Mouse (Mus musculus) right cerebral cortex, adult 18-20 months (tissue): ENCODE measurements around the gene Olfr520.
A peak's percentile ranks its signal among the peaks of the same experiment; 100 is the strongest.
"Not testable (repeated sequence)": the region's sequence is repeated elsewhere in the genome, so short reads cannot be mapped to it uniquely, and the experiment has no call there.

ENCODE experiments used
- DNase-seq: peaks from one replicate; pipeline ENCODE4 v3.0.0; 2022; ENCODE audit warnings: mixed read lengths

Gene Olfr520

GRCm38 (mm10) chr7:99716536-99716935 lies 13.5 kb upstream of the Olfr520 start:
- DNase-seq, result no peak

GRCm38 (mm10) chr7:99734612-99735011 lies 4.5 kb downstream of the Olfr520 start:
- no peak for DNase-seq

GRCm38 (mm10) chr7:99735491-99735890 lies 5.4 kb downstream of the Olfr520 start:
- DNase-seq, result not testable (repeated sequence)

- DNase-seq, result peak; percentile 39
Observed at GRCm38 (mm10) chr7:99739276-99739675, 9.2 kb downstream of the Olfr520 start.

- DNase-seq, result no peak
Observed at GRCm38 (mm10) chr7:99763207-99763606, 33.1 kb downstream of the Olfr520 start, which contains the start of gene Olfr521. Olfr521 (plus strand) TSS chr7:99763507.

- DNase-seq, result no peak
Observed at GRCm38 (mm10) chr7:99781385-99781784, 51.3 kb downstream of the Olfr520 start.

- DNase-seq, result no peak
Observed at GRCm38 (mm10) chr7:99781916-99782315, 51.8 kb downstream of the Olfr520 start.

- no peak for DNase-seq
Observed at GRCm38 (mm10) chr7:99783421-99783820, 53.3 kb downstream of the Olfr520 start.

- DNase-seq, result no peak
Observed at GRCm38 (mm10) chr7:99785553-99785952, 55.5 kb downstream of the Olfr520 start.
